Mouse (Mus musculus): ENCODE data around the gene Ltbp3.

Gene Ltbp3

DNA sequence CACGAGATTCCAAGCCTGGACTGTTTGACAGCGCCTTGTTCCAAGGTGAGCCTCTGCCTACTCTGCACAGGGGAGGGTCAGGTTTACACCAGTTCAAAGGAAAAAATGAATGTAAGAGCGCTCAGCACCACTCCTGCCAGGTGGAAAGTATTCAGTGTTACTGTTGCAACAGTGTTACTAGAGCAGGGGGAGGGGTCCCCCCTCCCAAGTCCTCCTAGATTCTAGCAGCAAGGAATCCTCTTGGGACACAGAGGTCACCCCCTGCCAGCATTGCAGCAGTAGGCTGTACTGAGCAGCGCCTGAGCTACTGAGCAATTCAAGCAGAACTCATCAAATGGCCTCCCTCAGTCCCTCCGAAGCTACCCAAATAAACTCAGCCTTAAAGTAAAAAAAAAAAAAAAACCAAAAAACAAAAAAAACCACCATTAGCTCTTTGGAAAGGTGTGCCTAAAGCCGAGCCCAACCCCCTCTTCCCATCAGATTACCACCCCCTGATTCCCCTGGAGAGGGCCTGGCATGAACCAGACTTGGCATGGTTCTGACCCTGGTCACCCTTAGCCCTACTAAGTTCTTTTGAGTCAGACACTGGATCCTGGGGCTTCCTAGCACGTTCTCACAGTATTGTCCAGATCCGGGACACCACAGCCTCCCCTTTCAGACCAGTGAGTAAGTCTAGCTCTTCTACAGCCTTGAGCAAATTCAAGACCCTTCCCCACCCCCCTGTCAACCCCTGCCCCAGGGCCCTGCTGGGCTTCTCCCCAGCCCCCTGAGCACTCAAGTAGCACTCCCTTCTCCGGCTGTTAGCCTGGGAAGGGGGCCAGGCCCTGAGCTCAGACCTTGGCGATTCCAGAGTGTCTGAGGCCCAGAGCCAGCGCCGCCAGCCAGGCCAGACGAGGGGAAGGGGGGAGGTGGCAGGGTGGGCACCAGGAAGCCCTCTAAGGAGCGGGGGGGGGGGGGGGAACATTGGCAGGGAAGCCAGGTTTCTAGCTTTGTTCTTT is at the start of gene Ltbp3:
Gene Ltbp3, plus strand, starts transcription at position 585 of the 998 bp plus-strand sequence.
- DNase-seq (ENCODE audit: low spot score) = peak; percentile 80

DNA sequence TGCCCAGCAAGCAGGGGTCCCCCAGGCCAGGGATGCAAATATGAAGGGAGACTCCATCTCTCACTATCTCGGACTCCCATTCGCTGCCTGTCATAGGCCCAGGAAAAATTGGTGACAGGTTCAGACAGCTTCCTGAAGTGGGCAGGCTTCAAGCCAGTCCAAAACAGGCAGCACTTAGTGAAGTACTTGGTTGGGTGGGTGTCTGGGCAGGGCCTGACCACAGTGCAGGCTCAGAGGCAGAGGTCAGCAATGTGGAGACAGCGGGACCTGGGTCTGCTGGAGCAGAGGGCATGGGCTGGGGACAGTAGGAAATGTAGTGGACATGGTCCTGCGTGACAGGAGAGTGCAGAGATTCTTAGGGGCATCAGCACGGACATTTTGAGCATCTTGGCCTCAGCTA is 49.1 kb upstream of the Ltbp3 start:
- no peak for DNase-seq (ENCODE audit: low spot score)

DNA sequence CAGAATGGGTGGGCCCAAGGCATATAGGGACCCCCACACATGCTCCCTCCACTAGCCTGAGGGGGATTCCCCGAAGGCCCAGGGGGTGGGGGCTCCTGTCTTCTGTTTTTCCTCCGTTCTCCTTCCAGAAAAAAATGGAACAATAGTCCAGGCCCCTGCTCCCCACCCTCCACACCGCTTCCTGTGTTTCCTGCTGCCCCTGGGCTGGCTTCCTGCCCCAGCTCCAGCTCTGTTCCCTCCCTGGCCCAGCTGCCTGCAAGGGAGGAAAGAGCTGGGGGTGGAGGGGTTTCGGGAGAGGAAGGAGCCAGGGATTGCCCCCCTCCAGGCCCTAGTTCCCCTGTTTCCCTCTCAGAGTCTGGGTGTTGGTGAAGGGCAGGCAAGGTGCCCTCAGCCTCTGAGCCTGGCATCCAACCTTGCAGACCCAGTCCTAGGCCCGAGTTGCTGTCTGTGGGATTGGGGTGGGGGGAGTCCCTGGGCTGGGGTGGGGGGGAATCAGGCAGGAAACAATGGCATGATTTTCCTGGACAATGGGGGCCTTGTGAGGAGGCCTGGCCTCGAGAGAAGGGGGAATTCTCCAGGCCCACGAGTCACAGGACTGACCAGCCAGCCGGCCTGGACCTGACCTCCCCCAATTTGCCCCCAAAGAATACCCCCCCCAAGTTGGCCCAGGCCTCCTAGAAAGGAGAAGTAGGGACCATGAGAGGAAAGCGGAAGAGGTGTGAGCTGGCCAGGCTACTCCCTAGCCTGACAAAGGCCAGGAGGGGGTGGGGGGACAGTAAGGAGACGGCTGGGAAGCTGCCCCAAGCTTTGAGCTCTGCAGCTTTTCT is 48.4 kb upstream of the Ltbp3 start:
- DNase-seq (ENCODE audit: low spot score) = no peak

DNA sequence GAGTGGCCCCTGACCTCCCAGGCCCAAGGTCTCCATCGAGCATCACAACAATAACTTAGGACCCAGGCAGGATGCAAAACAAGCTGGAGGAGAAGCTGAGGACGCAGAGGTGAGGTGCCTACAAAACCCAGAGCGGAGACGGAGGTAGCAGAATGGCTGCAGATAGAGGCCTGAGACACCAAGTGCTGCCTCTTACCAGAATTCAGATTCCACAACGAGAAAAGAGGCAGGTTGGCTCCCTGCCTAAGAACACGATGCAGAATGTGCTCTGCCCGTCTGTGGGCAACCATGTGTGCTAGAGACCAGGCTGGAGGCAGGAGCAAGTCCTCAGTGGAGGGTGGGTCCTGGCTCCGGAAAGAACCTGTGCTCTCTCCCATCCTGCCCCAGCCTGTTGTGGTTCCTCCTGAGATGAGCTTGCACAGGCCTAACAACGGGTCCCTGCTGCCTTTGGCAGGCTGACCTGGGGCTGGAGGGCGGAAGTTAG is 47.7 kb upstream of the Ltbp3 start:
- no peak for DNase-seq (ENCODE audit: low spot score)

DNA sequence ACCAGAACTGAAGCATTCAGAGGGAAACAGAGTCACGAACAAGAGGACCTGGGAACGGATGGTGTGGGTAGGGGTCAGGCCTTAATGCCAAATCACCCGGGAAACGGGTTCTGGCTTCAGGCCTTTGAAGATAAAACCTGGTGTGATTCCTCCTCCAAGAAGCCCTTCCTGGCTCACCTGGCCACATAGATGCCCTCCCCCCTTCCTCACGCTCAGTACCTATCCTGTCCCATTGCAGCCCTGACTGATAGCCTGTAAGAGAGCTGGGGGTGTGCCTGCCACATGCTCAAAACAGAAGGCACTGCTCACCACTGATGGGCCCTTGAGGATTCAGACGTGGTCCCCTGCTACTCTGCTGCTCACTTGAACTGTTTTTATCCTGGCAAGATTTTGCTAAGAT is 46.9 kb upstream of the Ltbp3 start:
- no peak for DNase-seq (ENCODE audit: low spot score)

DNA sequence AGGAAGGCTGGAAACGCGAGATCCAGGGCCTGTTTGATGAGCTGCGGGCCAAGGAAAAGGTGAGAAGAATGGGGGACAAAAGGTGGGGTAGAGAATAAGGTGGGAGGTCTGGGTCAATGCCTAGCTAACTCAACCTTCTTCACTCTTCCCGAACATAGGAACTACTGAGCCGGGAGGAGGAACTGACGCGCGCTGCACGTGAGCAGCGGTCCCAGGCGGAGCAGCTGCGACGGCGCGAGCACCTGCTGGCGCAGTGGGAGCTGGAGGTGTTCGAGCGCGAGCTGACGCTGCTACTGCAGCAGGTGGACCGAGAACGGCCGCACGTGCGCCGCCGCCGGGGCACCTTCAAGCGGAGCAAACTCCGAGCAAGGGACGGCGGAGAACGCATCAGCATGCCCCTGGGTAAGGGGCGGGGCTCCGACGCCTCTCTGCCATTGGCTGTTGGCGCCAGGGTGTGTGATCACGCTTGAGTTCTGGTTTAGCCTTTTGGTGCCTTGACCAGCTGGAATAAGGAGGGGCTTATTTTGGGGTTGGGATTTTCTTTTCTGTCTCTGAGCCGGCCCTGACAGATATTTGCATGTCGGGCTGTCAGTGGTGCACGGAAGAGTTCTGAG is 44.7 kb upstream of the Ltbp3 start:
- no peak for DNase-seq (ENCODE audit: low spot score)

DNA sequence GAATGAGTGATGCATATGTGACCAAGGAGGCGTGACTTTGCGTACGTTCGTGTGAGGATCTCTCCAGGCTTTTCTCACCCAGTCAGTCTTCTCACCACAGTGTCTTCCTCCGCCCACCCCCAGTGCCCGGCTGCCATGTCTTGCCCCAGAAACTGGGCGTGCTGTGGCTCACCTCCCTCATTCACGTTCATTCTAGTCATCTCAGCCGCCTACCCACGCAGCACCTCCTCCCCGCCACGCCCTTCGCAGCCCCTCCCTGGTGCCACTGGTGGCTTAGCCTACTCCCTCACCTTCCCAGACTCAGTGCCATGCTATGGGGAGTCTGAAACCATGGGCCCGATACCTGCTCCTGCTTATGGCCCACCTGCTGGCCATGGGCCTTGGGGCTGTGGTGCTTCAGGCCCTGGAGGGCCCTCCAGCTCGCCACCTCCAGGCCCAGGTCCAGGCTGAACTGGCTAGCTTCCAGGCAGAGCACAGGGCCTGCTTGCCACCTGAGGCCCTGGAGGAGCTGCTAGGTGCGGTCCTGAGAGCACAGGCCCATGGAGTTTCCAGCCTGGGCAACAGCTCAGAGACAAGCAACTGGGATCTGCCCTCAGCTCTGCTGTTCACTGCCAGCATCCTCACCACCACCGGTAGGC is 36.4 kb upstream of the Ltbp3 start, which contains the start of gene Kcnk7:
Gene Kcnk7, plus strand, starts transcription at position 205 of the 638 bp plus-strand sequence.
- no peak for DNase-seq (ENCODE audit: low spot score)

DNA sequence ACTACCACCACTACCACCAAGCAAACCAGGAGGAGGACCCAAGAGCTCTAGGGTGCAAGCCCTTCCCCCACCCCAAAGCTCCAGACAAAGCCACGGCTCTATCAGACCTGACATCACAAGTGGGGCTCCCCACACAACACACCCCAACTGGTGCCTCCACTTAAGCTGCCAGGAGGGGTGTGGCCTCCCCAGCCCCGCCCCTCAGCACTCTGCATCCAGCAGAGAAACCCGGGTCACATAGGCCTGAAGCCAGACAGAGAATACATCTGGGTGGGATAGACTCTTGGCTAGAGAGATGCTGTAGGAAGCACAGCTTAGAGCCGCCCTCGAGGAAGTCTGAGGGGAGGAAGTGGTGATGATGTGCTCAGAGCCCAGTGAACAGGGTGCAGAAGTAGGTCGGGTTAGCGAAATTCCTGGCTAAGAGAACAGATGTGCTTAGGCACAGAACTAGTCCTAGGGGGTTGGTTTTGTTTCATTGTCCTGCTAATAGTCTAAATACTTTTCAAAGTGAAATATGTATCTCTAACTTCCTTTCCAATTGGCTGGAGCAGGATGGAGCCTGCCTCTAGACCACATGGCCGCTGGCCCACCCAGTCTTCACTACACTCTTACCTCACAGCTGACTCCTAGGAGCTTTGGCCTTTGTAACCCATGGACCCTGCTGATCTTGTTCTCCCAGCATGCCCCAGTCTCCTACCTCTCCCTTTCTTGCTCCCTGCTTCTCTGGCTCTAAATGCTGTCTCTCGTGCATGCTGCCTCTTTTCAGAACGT is 35.7 kb upstream of the Ltbp3 start:
- DNase-seq (ENCODE audit: low spot score) = no peak

DNA sequence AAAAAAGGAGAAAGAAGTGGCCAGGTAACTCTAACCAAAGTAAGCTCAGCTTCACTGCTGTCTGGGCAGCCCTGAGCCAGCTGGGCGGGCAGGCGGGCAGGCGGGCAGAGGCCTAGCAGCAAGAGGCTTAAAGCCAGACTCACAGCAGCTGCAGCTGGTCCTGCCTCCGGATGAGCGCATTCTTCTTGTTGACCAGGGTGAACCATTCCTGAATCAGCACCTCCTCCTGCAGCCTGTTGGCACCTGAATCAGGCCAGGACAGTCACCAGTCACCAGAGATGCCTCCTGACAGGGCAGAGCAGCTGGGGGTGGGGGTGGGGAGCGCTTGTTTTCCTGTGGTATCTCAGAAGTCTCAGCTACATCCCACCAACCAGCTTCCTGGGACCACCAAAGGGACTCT is 30.6 kb upstream of the Ltbp3 start:
- no peak for DNase-seq (ENCODE audit: low spot score)

DNA sequence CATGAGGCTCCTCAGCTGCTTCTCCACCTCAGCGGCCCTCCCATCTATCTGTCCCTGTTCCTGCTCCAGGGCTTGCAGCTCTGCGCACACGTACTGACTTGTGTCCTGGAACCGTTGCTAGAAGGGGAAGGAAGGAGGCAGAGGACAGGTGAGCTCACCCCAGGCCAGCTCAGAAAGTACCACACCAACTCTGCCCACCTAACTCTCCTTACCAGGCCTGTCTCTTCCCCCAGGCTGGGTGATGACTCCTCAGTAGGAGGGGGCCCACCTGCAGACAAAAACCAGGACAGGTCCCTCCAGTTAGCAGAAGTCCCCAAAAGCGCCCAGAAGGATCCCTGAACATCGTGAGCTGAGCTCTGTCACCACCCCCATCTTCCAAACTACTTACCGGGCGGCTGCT is 30.1 kb upstream of the Ltbp3 start:
- DNase-seq (ENCODE audit: low spot score) = no peak

DNA sequence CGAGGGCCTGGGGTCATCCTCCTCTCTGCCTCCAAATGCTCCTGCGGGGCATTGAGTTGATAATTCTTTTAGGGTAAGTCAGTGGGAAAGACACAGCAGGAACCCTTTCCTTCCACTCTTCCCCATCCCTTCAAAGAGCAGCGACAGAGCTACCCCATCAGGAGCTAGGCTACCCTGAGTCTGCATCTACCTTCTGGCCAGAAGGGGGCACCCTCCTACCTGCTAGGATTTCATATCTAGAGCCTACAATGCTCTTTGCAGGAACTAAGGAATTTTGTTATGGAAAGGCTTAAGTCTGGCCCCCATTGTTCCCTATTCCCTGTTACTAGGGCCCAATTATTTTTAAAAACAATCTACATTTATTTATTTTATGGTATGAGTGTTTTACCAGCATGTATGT is 29.5 kb upstream of the Ltbp3 start:
- DNase-seq (ENCODE audit: low spot score) = no peak

DNA sequence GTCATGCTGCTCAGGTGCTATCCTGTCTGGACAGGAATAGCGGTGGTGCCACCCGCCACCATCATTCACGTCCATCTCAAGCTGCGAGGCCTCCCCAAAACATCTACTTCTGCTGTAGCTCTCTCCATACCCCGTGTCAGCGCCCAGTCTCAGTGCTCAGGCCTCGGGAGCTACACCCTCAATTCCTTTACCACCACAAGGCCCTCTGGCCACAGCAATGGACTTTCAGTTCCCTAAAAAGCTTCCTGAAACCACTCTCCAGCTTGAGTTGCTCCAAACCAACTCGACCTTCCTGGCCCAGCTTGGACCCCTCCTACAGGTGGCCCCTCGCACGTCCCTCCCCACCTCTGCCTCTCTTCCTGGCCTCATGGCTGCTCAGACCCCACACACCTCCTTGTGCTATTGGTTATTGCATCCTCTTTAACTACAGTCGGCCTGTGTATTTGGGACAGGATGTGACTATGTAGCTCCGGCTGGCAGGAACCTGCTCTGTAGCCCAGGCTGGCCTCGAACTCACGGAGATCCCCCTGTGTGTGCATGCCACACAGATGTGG is 28.7 kb upstream of the Ltbp3 start:
- DNase-seq (ENCODE audit: low spot score) = no peak

DNA sequence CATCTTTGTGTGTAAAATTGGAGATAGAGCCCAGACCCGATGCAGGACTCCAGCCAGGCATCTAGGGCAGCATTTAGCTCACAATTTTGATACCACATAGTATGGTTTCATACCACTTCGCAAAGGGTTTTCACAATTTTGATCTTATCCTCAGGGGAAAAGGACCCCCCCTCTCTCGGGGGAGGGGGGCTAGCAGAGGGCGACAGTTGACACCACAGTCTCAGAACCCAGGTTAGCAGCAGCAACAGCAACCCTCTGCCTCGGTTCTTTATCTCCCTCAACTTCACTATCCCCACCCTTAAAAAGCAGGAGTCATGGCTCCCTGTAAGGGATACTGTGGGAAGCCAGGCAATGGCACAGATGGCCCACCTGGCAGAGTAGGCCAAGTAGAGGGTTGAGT is 27.4 kb upstream of the Ltbp3 start:
- no peak for DNase-seq (ENCODE audit: low spot score)

DNA sequence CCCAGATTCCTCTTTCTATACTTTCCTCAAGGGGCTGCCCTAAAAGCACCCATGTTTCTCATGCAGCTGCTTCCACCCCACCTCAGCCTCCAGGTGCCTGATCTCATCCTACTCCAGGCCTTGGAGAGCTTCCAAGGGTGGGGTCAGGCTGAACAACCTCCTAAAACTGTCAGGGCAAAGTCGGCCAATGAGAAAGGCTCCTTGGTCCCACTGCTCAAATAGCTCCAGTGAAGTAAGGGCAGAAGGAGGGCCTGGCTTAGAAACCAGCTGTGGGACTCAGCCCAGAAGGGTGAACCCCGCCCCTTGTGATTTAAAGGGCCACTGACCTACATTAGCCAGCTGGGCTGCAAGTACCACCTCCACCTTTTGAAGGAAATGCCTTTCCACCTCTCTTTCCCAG is 27.0 kb upstream of the Ltbp3 start:
- peak; percentile 61 for DNase-seq (ENCODE audit: low spot score)

DNA sequence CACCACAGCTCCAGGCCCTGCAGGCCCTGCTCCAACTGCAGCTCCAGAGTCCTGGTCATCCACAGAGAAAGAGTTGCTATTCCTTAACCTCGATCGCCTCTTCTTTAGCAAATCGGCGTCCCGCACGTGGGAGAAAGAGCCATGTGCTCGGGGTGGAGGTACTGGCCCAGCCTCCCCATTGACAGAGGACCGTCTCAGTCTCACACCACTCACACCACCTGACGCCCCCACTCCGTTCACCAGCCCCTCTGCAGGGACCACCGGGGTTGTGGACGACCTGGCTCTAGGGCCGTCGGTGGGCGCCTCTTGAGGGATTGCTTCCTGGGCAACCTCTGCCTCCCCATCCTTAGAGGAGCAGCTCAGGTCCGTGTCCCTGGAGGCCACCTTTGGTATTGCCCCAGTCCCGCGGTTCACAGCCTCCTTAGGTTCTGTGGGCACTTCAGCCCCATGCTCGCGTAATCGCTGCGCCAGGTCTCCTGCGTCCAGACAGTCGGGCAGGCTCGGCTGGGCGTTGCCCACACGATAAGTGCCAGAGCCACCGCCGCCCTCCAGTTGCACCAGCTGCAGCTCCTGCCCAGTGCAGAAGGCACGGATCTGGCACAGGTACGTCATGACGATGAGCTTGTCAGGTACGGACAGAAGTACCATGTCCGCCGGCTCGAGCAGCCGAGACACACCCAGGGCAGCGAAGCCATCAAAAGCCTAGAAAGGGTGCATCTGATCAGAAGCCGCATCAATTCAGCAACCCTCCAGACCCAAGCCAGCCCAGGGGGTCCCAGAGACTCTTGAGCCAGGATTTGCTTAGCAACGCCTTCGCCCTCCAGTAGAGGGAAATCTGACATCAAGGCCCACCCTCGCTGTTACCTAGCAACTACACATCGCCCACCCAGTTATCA is 24.7 kb upstream of the Ltbp3 start:
- no peak for DNase-seq (ENCODE audit: low spot score)

DNA sequence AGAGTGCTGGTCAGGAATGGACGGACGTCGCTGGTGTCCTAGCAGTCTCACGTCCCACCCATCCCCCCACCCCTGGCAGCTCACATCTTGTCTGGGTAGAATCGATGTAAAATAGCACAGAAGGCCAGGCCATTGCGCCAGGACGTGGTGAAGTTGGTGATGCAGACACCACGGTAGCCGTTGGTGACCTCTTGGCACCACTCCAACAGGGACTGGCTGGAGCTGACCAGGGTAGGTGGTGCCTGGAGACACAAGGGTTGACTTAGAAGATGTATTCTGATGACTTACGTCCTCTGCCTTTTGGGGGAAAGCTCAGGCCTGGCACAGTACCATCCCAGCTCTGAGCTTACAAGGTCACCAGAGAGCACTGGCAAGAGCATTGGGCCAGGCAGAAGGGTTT is 23.7 kb upstream of the Ltbp3 start:
- DNase-seq (ENCODE audit: low spot score) = no peak

DNA sequence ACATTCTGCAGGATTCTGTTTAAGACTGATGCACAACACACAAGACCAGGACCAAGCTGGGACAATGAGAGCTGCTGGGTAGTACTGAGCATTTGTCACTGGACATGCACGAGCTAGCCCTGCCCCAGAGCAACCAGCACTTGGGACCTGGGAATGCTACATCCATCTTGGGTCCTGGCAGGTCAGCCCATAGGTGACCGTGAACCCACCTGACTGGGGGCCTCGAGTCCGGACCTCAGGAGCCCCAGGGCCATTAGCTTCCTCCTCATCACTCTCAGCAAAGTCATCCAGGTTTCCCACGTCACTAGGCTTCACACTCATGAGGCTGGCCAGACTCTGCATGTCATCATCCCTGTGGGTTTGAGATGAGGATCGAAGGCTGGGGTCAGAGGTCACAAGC is 19.5 kb upstream of the Ltbp3 start:
- DNase-seq (ENCODE audit: low spot score) = no peak

DNA sequence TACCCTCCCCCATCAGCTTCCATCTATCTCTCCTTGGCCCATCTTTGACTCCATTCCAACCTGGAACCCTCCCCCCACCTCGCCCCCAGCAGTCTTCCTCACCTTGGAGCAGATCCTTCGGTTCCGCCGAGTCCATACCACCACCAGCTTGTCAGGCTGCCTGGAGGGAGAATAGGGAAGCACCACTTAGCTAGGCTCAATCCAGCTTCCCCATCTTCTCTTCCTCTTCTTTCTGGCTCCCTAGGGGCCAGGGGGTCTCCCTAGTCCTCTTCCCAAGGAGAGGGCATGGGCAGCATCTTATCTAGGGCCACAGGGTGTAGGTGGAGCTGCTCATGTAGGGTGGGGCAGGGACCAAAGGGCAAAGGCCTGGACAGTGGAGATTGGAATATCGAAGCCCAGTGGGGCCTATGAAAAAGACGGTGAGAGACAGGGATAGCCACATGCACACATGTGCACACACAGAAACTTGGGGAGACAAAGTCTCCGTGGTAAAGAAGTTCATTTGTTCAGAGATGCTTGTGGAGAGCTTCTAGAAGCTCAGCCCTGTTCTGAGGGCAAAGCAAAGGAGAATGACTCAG is 17.8 kb upstream of the Ltbp3 start:
- DNase-seq (ENCODE audit: low spot score) = no peak

DNA sequence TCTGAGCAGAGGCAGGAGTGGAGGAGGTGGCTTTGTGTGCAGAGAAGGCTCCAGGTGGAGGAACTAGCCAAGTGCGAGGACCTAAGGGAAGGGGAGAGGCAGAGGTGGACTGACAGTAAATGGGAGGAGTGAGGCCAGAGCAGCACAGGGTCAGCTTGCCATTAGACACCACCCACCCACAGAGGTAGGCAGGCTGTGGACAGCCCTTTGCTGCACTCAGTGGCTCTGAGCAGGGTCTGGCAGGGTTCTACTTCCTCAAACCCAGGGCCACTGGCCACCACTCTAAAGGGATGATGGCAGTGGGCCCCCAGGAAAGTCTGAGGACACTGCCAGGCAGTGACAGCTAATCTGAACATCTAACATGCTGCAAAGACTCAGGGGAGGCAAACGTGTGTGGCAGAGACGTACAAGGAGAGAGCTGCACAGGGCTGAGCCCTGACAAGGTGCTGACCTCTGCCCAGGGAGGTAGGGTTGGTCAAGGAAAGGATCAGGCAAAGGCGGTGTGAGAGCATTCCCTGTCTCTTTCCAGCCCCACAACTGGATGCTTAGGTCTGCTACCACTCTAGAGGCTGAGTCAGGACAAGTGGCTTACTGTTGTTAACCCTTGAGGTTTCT is 16.7 kb upstream of the Ltbp3 start:
- no peak for DNase-seq (ENCODE audit: low spot score)

Measured in ovary, adult 18-20 months (tissue).